Mouse (Mus musculus) CD4-positive naive resting alpha-beta T cell, adult 57 days (primary cell): Measurements from ENCODE around the gene Anxa5. TPM values are rescaled to one million over a fixed set of nuclear protein-coding genes. Genes with fewer than 3 reads are reported as not detected.

Experiments used
- total RNA-seq: library from RNA; stranded (reverse); gene quantifications from one replicate; pipeline ENCODE4 v1.2.4, GENCODE M21; 2023

The Anxa5 gene
- 65.2 TPM for total RNA-seq

DNA sequence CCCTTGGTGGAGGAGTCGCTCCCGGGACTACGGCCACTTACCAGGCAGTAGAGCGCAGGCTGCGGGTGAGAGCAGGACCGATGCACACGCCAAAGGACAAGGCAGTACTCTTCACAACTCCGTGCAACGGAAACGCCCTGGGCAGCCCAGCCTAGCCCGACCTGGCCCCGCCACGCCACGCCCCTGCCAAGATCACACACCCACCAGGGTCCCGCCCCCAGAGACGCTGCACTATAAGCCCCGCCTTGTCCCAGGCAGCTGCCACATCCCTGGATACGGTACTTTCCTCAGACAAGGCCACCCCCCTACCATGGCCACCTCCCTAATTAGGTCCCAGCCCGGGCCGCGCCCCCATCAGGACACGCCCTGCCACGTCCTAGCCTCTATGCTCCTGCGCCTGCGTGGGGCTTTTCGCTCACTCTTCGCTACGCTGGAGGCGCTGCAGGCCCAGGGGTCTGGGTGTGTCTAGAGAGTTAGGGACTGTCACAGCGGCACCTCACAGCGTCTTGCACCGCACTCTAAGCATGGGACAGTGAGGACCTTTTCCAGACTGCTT lies at the start of gene Anxa5, which contains the start of gene 1810062G17Rik:
Gene Anxa5, minus strand, starts transcription at position 363 of the 556 bp plus-strand sequence.
Gene 1810062G17Rik, plus strand, starts transcription at position 406 of the 556 bp plus-strand sequence.

GRCm38 (mm10) chr3:36521073-36522060 lies 45.7 kb upstream of the Anxa5 start, which contains the start of gene Gm11549:
TSS of gene Gm11549 (minus strand) at chr3:36521813.

Other genes starting within 250 kb of the Anxa5 start
- gene 1810062G17Rik, start within 50 bp of the Anxa5 start, total RNA-seq = 2.2 TPM
- gene Gm11549, start 45.9 kb upstream of the Anxa5 start, total RNA-seq = not detected
- gene Exosc9, start 76.7 kb upstream of the Anxa5 start, total RNA-seq = 28.9 TPM
- 1.3 TPM for gene Ccna2, start 96.3 kb upstream of the Anxa5 start, total RNA-seq
- gene Bbs7, start 137.6 kb upstream of the Anxa5 start, total RNA-seq = 0.53 TPM
- not detected for gene Trpc3, start 214.3 kb upstream of the Anxa5 start, total RNA-seq